Comparison of ENCODE assay signal across 20 mouse cellular contexts in genomic region chr6:43642375-43642774, GRCm38 (mm10). TPM values are rescaled to one million over a fixed set of nuclear protein-coding genes. Genes with fewer than 3 reads are reported as not detected.
A peak's percentile ranks its signal among the peaks of the same experiment; 100 is the strongest.
DNase-seq lines count a peak whose midpoint lies in the region; ATAC-seq and TF ChIP-seq lines count a peak whose summit lies in the region.
"Had no signal": no experiment of that assay in that cellular context is flagged by ENCODE, and none has a peak within 500 bp of the region (broad histone marks: within the 10 kb centered on the region; RNA-seq: fewer than 3 reads in every experiment).

No protein-coding gene starts in this region.

- no peak for DNase-seq in kidney, postnatal 25 days
- DNase-seq in liver, adult 2 months (ENCODE audit: extremely low read depth, low read depth, low spot score): peak; percentile 12
- no peak for DNase-seq in liver, embryonic 11.5 days (ENCODE audit: low spot score)
- DNase-seq in left cerebral cortex, adult 18-20 months (ENCODE audit: low spot score in 2 of 2): peak; percentile 43 to 68
- no peak for DNase-seq in thymus, adult 18-20 months
- no peak for DNase-seq in adrenal gland, postnatal 36 days
- DNase-seq: adrenal gland, postnatal 14 days; B cell, adult 2 months; cerebellum, adult 9-10 months; heart, adult 18-20 months; heart, postnatal 4 days; kidney, adult 2 months; lung, postnatal 10 days; right cerebral cortex, postnatal 25 days had no signal

- ATAC-seq in kidney, embryonic 15.5 days (replicated peaks; ENCODE audit: low FRiP score): no peak
- ATAC-seq in liver, embryonic 11.5 days (replicated peaks; ENCODE audit: low FRiP score): no peak
- ATAC-seq: activated CD4-positive, CD25-positive, alpha-beta regulatory T cell, adult 4 months; Patski had no signal

- no peaks in the 10 kb centered on the region for H3K9me3 ChIP-seq in kidney, embryonic 15.5 days (replicated peaks)
- no peaks in the 10 kb centered on the region for H3K9me3 ChIP-seq in liver, embryonic 11.5 days (ENCODE audit: control insufficient read depth, low read length)
- H3K9me3 ChIP-seq: embryonic facial prominence, embryonic 15.5 days; limb, embryonic 12.5 days; liver, embryonic 15.5 days had no signal

- no peak overlapping the region for H3K4me2 ChIP-seq in kidney, embryonic 15.5 days
- no peak overlapping the region for H3K4me2 ChIP-seq in liver, embryonic 11.5 days
- H3K4me2 ChIP-seq: embryonic facial prominence, embryonic 15.5 days; limb, embryonic 12.5 days; liver, embryonic 15.5 days had no signal

- 42% methylated on average over 5 of the region's 5 CpGs for WGBS in kidney, embryonic 15.5 days
- 74% methylated on average over 5 of the region's 5 CpGs for WGBS in liver, adult 2 months
- 76% methylated on average over 5 of the region's 5 CpGs for WGBS in liver, embryonic 11.5 days

- H3K27ac ChIP-seq in kidney, embryonic 15.5 days: peak overlapping the region; percentile 27; the same call in 1 of the 2 replicates
- H3K27ac ChIP-seq in liver, adult 2 months (replicated peaks; ENCODE audit: insufficient read depth, low read depth, low read length): no peak overlapping the region; the same call in 1 of the 2 replicates
- H3K27ac ChIP-seq in liver, embryonic 11.5 days (ENCODE audit: low read depth, low read length): no peak overlapping the region
- H3K27ac ChIP-seq: embryonic facial prominence, embryonic 15.5 days; limb, embryonic 12.5 days; liver, embryonic 15.5 days had no signal

- no peaks in the 10 kb centered on the region for H3K27me3 ChIP-seq in kidney, embryonic 15.5 days
- H3K27me3 ChIP-seq in liver, adult 2 months (ENCODE audit: control insufficient read depth, insufficient read depth, low read length): no peaks in the 10 kb centered on the region
- H3K27me3 ChIP-seq in liver, embryonic 11.5 days (replicated peaks; ENCODE audit: control insufficient read depth, insufficient read depth, low read length): no peaks in the 10 kb centered on the region
- H3K27me3 ChIP-seq: embryonic facial prominence, embryonic 15.5 days; limb, embryonic 12.5 days; liver, embryonic 15.5 days; Patski had no signal

- H3K79me2 ChIP-seq in liver, adult 2 months (ENCODE audit: control insufficient read depth, insufficient read depth, low read length): no peaks in the 10 kb centered on the region

- peaks cover 7% of the 10 kb centered on the region for H3K4me1 ChIP-seq in kidney, embryonic 15.5 days
- H3K4me1 ChIP-seq in liver, adult 2 months (ENCODE audit: control insufficient read depth, insufficient read depth, low read length): peaks cover 7% of the 10 kb centered on the region
- H3K4me1 ChIP-seq in liver, embryonic 11.5 days (replicated peaks; ENCODE audit: control insufficient read depth, insufficient read depth, low read length): no peaks in the 10 kb centered on the region
- H3K4me1 ChIP-seq: embryonic facial prominence, embryonic 15.5 days; limb, embryonic 12.5 days; liver, embryonic 15.5 days had no signal

- no peak overlapping the region for H3K9ac ChIP-seq in kidney, embryonic 15.5 days
- no peak overlapping the region for H3K9ac ChIP-seq in liver, adult 2 months (ENCODE audit: low read depth, low read length)
- no peak overlapping the region for H3K9ac ChIP-seq in liver, embryonic 11.5 days (ENCODE audit: low read depth, low read length)
- H3K9ac ChIP-seq: embryonic facial prominence, embryonic 15.5 days; limb, embryonic 12.5 days; liver, embryonic 15.5 days had no signal

- H3K4me3 ChIP-seq in kidney, embryonic 15.5 days (replicated peaks): no peak overlapping the region
- no peak overlapping the region for H3K4me3 ChIP-seq in liver, adult 2 months (ENCODE audit: insufficient read depth, low read depth, low read length)
- H3K4me3 ChIP-seq in liver, embryonic 11.5 days (ENCODE audit: low read depth, low read length): no peak overlapping the region
- H3K4me3 ChIP-seq: embryonic facial prominence, embryonic 15.5 days; limb, embryonic 12.5 days; liver, embryonic 15.5 days had no signal

- no peaks in the 10 kb centered on the region for H3K36me3 ChIP-seq in kidney, embryonic 15.5 days
- no peaks in the 10 kb centered on the region for H3K36me3 ChIP-seq in liver, adult 2 months (ENCODE audit: control insufficient read depth, insufficient read depth, low read length)
- H3K36me3 ChIP-seq in liver, embryonic 11.5 days (ENCODE audit: control insufficient read depth, insufficient read depth, low read length): no peaks in the 10 kb centered on the region
- H3K36me3 ChIP-seq: embryonic facial prominence, embryonic 15.5 days; limb, embryonic 12.5 days; liver, embryonic 15.5 days had no signal

- no peak for TF ChIP-seq POLR2A in liver, adult 2 months (IDR thresholded peaks at IDR 0.05; ENCODE audit: extremely low read depth, insufficient read depth, low read length)

- no peak for TF ChIP-seq CTCF in liver, adult 2 months (IDR thresholded peaks at IDR 0.05; ENCODE audit: low read depth, low read length)

RNA-seq across cellular contexts. Expression of gene Tpk1, which starts 23.7 kb away (rescaled TPM):
- polyA plus RNA-seq in kidney, embryonic 15.5 days (2015; fragmentation: Nextera tagmentation; extraction: Ambion mirVana): 16.5 and 16.7 TPM in 2 replicates
- total RNA-seq in liver, adult 2 months (2014; rRNA removed): 13.5 and 16.7 TPM in 2 replicates
- 6.2 and 6.6 TPM in 2 replicates for polyA plus RNA-seq in liver, adult 2 months (2012; rRNA removed)
- polyA plus RNA-seq in liver, embryonic 11.5 days (2014; fragmentation: Nextera tagmentation; extraction: Ambion mirVana): 10.0 and 11.9 TPM in 2 replicates
- 1 to 10 TPM; 2.0 to 2.3 TPM for total RNA-seq in left cerebral cortex, adult 18-20 months (2021)
- 10 to 100 TPM in 1 of 2 experiments, 1 to 10 TPM in 1; 8.0 to 17.3 TPM for total RNA-seq in adrenal gland, postnatal 36 days (2021)

Comparison
In these comparisons a context has a peak if more than half of its experiments do, and no peak if none do; other contexts are left out.
1. DNase-seq: peak in liver, adult 2 months (single experiment) and left cerebral cortex, adult 18-20 months (2 of 2); none in kidney, postnatal 25 days (0 of 2), liver, embryonic 11.5 days (single experiment), thymus, adult 18-20 months (0 of 2) and adrenal gland, postnatal 36 days (0 of 2).